Mouse (Mus musculus) NIH3T3 (cell line): ENCODE results near the gene Ctr9.

ENCODE experiments used
- DNase-seq: peaks from one replicate; pipeline ENCODE4 v3.0.0-alpha.2; 2012; ENCODE audit warnings: low read depth

Gene Ctr9

GRCm38 (mm10) chr7:111098196-111098595 is 69.4 kb downstream of the Ctr9 start:
- no peak for DNase-seq
